Comparison of ENCODE assay signal across 22 mouse cellular contexts in the genomic region with DNA sequence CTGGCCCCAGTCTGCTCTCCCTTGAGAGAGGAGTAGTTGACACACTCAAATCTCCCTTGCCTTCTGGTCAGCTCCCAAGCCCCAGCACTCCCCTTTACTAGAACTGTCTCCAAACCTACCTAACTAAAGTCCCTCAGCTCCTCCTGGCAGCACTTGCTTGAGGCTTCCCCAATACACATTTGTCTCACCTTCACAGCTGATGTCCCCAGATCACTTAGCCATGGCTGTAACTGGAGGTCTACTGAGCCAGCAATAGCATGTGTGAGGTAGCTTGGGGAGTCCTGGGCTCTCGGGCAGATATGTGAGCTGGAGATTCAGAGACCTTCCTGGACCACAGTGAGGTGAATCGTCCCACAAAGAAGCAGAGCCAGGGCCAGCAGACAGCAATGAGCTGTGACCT. TPM values are rescaled to one million over a fixed set of nuclear protein-coding genes. Genes with fewer than 3 reads are reported as not detected.
"Had no signal": no experiment of that assay in that cellular context is flagged by ENCODE, and none has a peak within 500 bp of the region (broad histone marks: within the 10 kb centered on the region; RNA-seq: fewer than 3 reads in every experiment).

No protein-coding gene starts in this region.

- H3K9ac ChIP-seq: lung, embryonic 15.5 days; midbrain, embryonic 13.5 days; midbrain, embryonic 15.5 days; neural tube, embryonic 12.5 days; stomach, embryonic 15.5 days had no signal

- H3K4me3 ChIP-seq: lung, embryonic 15.5 days; megakaryocyte, embryonic 14.5 days; midbrain, embryonic 13.5 days; midbrain, embryonic 15.5 days; neural tube, embryonic 12.5 days; stomach, embryonic 15.5 days had no signal

- H3K36me3 ChIP-seq: lung, embryonic 15.5 days; midbrain, embryonic 13.5 days; midbrain, embryonic 15.5 days; neural tube, embryonic 12.5 days; stomach, embryonic 15.5 days had no signal

- H3K9me3 ChIP-seq: lung, embryonic 15.5 days; midbrain, embryonic 13.5 days; midbrain, embryonic 15.5 days; neural tube, embryonic 12.5 days; stomach, embryonic 15.5 days had no signal

- H3K27me3 ChIP-seq: lung, embryonic 15.5 days; midbrain, embryonic 13.5 days; midbrain, embryonic 15.5 days; neural tube, embryonic 12.5 days; stomach, embryonic 15.5 days had no signal

- H3K4me1 ChIP-seq: lung, embryonic 15.5 days; megakaryocyte, embryonic 14.5 days; midbrain, embryonic 13.5 days; midbrain, embryonic 15.5 days; neural tube, embryonic 12.5 days; stomach, embryonic 15.5 days had no signal

- DNase-seq: lung, adult 2 months; lung, postnatal 14 days; lung, postnatal 36 days; right cerebral cortex, postnatal 14 days; thymus, adult 2 months; thymus, postnatal 25 days; thymus, postnatal 4 days had no signal

- H3K27ac ChIP-seq: lung, embryonic 15.5 days; macrophage; midbrain, embryonic 13.5 days; midbrain, embryonic 15.5 days; neural tube, embryonic 12.5 days; stomach, embryonic 15.5 days; stomach, postnatal 0 days had no signal

- ATAC-seq: lung, postnatal 0 days; midbrain, embryonic 13.5 days; midbrain, embryonic 15.5 days had no signal

- H3K4me2 ChIP-seq: lung, embryonic 15.5 days; midbrain, embryonic 11.5 days; midbrain, embryonic 13.5 days; midbrain, embryonic 15.5 days; neural tube, embryonic 12.5 days; stomach, embryonic 15.5 days had no signal

RNA-seq across cellular contexts. Expression of gene Cfap161, which starts 16.2 kb away (rescaled TPM):
- total RNA-seq: megakaryocyte progenitor cell, adult 5-6 weeks; monocyte, adult 5-6 weeks; neutrophil, adult 5-6 weeks had no signal
- polyA plus RNA-seq: midbrain, embryonic 11.5 days; neural tube, embryonic 12.5 days; spleen, adult 2 months; urinary bladder, adult 2 months had no signal
